Mouse (Mus musculus) embryonic fibroblast, embryonic 13.5 days (primary cell): ENCODE measurements around the gene Vamp1.

Source experiments
- CTCF ChIP-seq: IDR thresholded peaks from 2 replicates; pipeline ENCODE4 v1.5.1; 2011; ENCODE audit warnings: mild to moderate bottlenecking, control low read depth, low read length, moderate library complexity, borderline replicate concordance; ENCODE audit not compliant: insufficient read depth
- POLR2A ChIP-seq: IDR thresholded peaks from 2 replicates; pipeline ENCODE4 v1.6.1; 2011; ENCODE audit warnings: low read depth, mild to moderate bottlenecking, control low read depth, low read length, moderate library complexity

GRCm38 (mm10) chr6:125213715-125214114 lies 1.6 kb upstream of the Vamp1 start:
- no peak for TF ChIP-seq CTCF
- TF ChIP-seq POLR2A = no peak
